Mouse (Mus musculus) limb, embryonic 13.5 days (tissue): Measurements from ENCODE around the gene Ncan. TPM values are rescaled to one million over a fixed set of nuclear protein-coding genes. Genes with fewer than 3 reads are reported as not detected.

Source experiments
- ATAC-seq: fragments of 200-750 bp; cut with Nextera tagmentation; 2 replicates; pipeline ENCODE4 v1.8.0; 2017; ENCODE audit warnings: low read depth, moderate number of reproducible peaks, moderate TSS enrichment; ENCODE audit not compliant: low FRiP score
- H3K27ac ChIP-seq: fragments of 300-500 bp; sonication (generic); 2 replicates; pipeline ENCODE4 v1.5.1; 2015; ENCODE audit warnings: inconsistent platforms, mild to moderate bottlenecking, moderate library complexity
- H3K27me3 ChIP-seq: fragments of 300-500 bp; sonication (generic); 2 replicates; pipeline ENCODE4 v1.6.1; 2015; ENCODE audit warnings: mild to moderate bottlenecking, inconsistent platforms
- H3K36me3 ChIP-seq: fragments of 300-500 bp; sonication (generic); 2 replicates; pipeline ENCODE4 v1.6.1; 2015; ENCODE audit warnings: inconsistent platforms, mild to moderate bottlenecking, moderate library complexity
- H3K4me1 ChIP-seq: fragments of 300-500 bp; sonication (generic); 2 replicates; pipeline ENCODE4 v1.6.1; 2015; ENCODE audit warnings: inconsistent platforms
- H3K4me2 ChIP-seq: fragments of 300-500 bp; sonication (generic); replicated peaks from 2 replicates; pipeline ENCODE4 v1.6.1; 2015; ENCODE audit warnings: inconsistent platforms, mild to moderate bottlenecking, moderate library complexity
- H3K4me3 ChIP-seq: fragments of 300-500 bp; sonication (generic); 2 replicates; pipeline ENCODE4 v1.5.1; 2015; ENCODE audit warnings: moderate library complexity, mild to moderate bottlenecking, inconsistent platforms
- H3K9ac ChIP-seq: fragments of 300-500 bp; sonication (generic); 2 replicates; pipeline ENCODE4 v1.6.1; 2015; ENCODE audit warnings: mild to moderate bottlenecking, inconsistent platforms
- H3K9me3 ChIP-seq: fragments of 300-500 bp; sonication (generic); 2 replicates; pipeline ENCODE4 v1.6.1; 2016; ENCODE audit warnings: inconsistent platforms
- WGBS: fragments of 180-500 bp; shearing (Covaris S2); methylation state at CpG from one replicate; pipeline ENCODE4 v1.1.7; 2015; 5-methylcytosine and 5-hydroxymethylcytosine counted together
- polyA plus RNA-seq: library from polyadenylated mRNA; unstranded; fragments of >200 nt; fragmentation: Nextera tagmentation; extraction: Ambion mirVana; gene quantifications from 2 replicates; pipeline ENCODE4 v1.2.1, GENCODE M21; 2015

The Ncan gene
- polyA plus RNA-seq, result 0.67 and 0.87 TPM in 2 replicates

- Histone ChIP-seq H3K4me3 (peak within 1 kb of the TSS; percentile 28), H3K4me1 (peaks cover 6% of the 10 kb centered on the region; the same call in 1 of the 2 replicates), H3K27ac (no peak within 1 kb of the TSS), H3K9ac (peak within 1 kb of the TSS; percentile 39; the same call in 1 of the 2 replicates), H3K36me3 (no peaks in the 10 kb centered on the region), H3K4me2 (peak within 1 kb of the TSS; percentile 63), H3K27me3 (peaks cover 78% of the 10 kb centered on the region), H3K9me3 (no peaks in the 10 kb centered on the region)
- ATAC-seq, result peak; percentile 45; the same call in 1 of the 2 replicates
- under 1% methylated on average over 19 of the region's 19 CpGs for WGBS
Observed at GRCm38 (mm10) chr8:70120667-70121066, at the start of gene Ncan. Ncan (minus strand) TSS chr8:70120873.

GRCm38 (mm10) chr8:70170116-70170515 is 49.4 kb upstream of the Ncan start:
- peaks cover 21% of the 10 kb centered on the region for H3K27me3 ChIP-seq
- no peak overlapping the region for H3K4me2 ChIP-seq
- H3K9me3 ChIP-seq, result no peaks in the 10 kb centered on the region
- WGBS, result 73% methylated on average over 3 of the region's 3 CpGs
- 0 out of 2 replicates have a peak, but pooled peaks cover 5% of the 10 kb centered on the region for H3K36me3 ChIP-seq
- no peak overlapping the region for H3K27ac ChIP-seq
- peaks cover 17% of the 10 kb centered on the region for H3K4me1 ChIP-seq
- no peak overlapping the region for H3K9ac ChIP-seq
- ATAC-seq, result no peak
- no peak overlapping the region for H3K4me3 ChIP-seq

GRCm38 (mm10) chr8:70166504-70167110 is 45.9 kb upstream of the Ncan start:
- Histone ChIP-seq H3K27ac (no peak overlapping the region), H3K4me1 (0 out of 2 replicates have a peak, but pooled peaks cover 4% of the 10 kb centered on the region), H3K27me3 (peaks cover 35% of the 10 kb centered on the region), H3K4me2 (peak overlapping the region; percentile 60), H3K4me3 (peak overlapping the region; percentile 26), H3K9me3 (no peaks in the 10 kb centered on the region), H3K9ac (peak overlapping the region; percentile 50), H3K36me3 (no peaks in the 10 kb centered on the region)
- 5% methylated on average over 21 of the region's 21 CpGs for WGBS
- ATAC-seq, result peak; percentile 84

GRCm38 (mm10) chr8:70163316-70163715 is 42.6 kb upstream of the Ncan start:
- H3K4me3 ChIP-seq, result no peak overlapping the region
- ATAC-seq, result no peak
- no peak overlapping the region for H3K27ac ChIP-seq
- H3K9me3 ChIP-seq, result no peaks in the 10 kb centered on the region; the same call in 1 of the 2 replicates
- no peaks in the 10 kb centered on the region for H3K36me3 ChIP-seq
- peaks cover 5% of the 10 kb centered on the region; the same call in 1 of the 2 replicates for H3K4me1 ChIP-seq
- WGBS, result 84% methylated on average over 3 of the region's 3 CpGs
- H3K4me2 ChIP-seq, result no peak overlapping the region
- peaks cover 35% of the 10 kb centered on the region for H3K27me3 ChIP-seq
- H3K9ac ChIP-seq, result no peak overlapping the region

- 66% methylated on average over 13 of the region's 13 CpGs for WGBS
- no peak overlapping the region for H3K27ac ChIP-seq
- H3K36me3 ChIP-seq, result no peaks in the 10 kb centered on the region
- no peak overlapping the region for H3K4me3 ChIP-seq
- peaks cover 8% of the 10 kb centered on the region; the same call in 1 of the 2 replicates for H3K4me1 ChIP-seq
- H3K4me2 ChIP-seq, result no peak overlapping the region
- no peaks in the 10 kb centered on the region; the same call in 1 of the 2 replicates for H3K9me3 ChIP-seq
- no peak for ATAC-seq
- H3K9ac ChIP-seq, result no peak overlapping the region
- peaks cover 18% of the 10 kb centered on the region for H3K27me3 ChIP-seq
Observed at GRCm38 (mm10) chr8:70160015-70160414, 39.3 kb upstream of the Ncan start.

GRCm38 (mm10) chr8:70159211-70159610 is 38.5 kb upstream of the Ncan start:
- 86% methylated on average over 4 of the region's 4 CpGs for WGBS

GRCm38 (mm10) chr8:70158069-70158853 is 37.6 kb upstream of the Ncan start:
- Histone ChIP-seq H3K27me3 (peaks cover 7% of the 10 kb centered on the region; the same call in 1 of the 2 replicates), H3K9ac (peak overlapping the region; percentile 62), H3K27ac (no peak overlapping the region; the same call in 1 of the 2 replicates), H3K4me2 (peak overlapping the region; percentile 77), H3K4me1 (peaks cover 8% of the 10 kb centered on the region; the same call in 1 of the 2 replicates), H3K4me3 (peak overlapping the region; percentile 53), H3K9me3 (no peaks in the 10 kb centered on the region; the same call in 1 of the 2 replicates), H3K36me3 (no peaks in the 10 kb centered on the region)
- peak; percentile 93 for ATAC-seq
- WGBS, result 12% methylated on average over 37 of the region's 40 CpGs

More at GRCm38 (mm10) chr8:70159211-70159610, 38.5 kb upstream of the Ncan start:
- Histone ChIP-seq H3K36me3 (no peaks in the 10 kb centered on the region), H3K4me1 (peaks cover 8% of the 10 kb centered on the region; the same call in 1 of the 2 replicates), H3K9me3 (no peaks in the 10 kb centered on the region; the same call in 1 of the 2 replicates), H3K4me3 (0 out of 2 replicates have a peak overlapping the region, but pooled peaks have one; percentile 53), H3K27ac (no peak overlapping the region), H3K9ac (no peak overlapping the region), H3K27me3 (peaks cover 12% of the 10 kb centered on the region), H3K4me2 (no peak overlapping the region)
- ATAC-seq, result no peak

GRCm38 (mm10) chr8:70157240-70157800 is 36.6 kb upstream of the Ncan start:
- H3K9ac ChIP-seq, result 0 out of 2 replicates have a peak overlapping the region, but pooled peaks have one; percentile 6
- no peaks in the 10 kb centered on the region; the same call in 1 of the 2 replicates for H3K9me3 ChIP-seq
- H3K4me1 ChIP-seq, result peaks cover 9% of the 10 kb centered on the region; the same call in 1 of the 2 replicates
- no peak for ATAC-seq
- 83% methylated on average over 1 of the region's 1 CpGs for WGBS
- H3K4me2 ChIP-seq, result no peak overlapping the region
- H3K27me3 ChIP-seq, result peaks cover 7% of the 10 kb centered on the region; the same call in 1 of the 2 replicates
- no peak overlapping the region for H3K27ac ChIP-seq
- no peak overlapping the region for H3K4me3 ChIP-seq
- H3K36me3 ChIP-seq, result no peaks in the 10 kb centered on the region

GRCm38 (mm10) chr8:70152537-70153257 is 32.0 kb upstream of the Ncan start:
- H3K9ac ChIP-seq, result 0 out of 2 replicates have a peak overlapping the region, but pooled peaks have one; percentile 19
- peaks cover 16% of the 10 kb centered on the region for H3K27me3 ChIP-seq

GRCm38 (mm10) chr8:70150158-70150557 is 29.5 kb upstream of the Ncan start:
- H3K9ac ChIP-seq, result 0 out of 2 replicates have a peak overlapping the region, but pooled peaks have one; percentile 10
- H3K4me2 ChIP-seq, result peak overlapping the region; percentile 35
- H3K27me3 ChIP-seq, result peaks cover 12% of the 10 kb centered on the region
- peaks cover 10% of the 10 kb centered on the region for H3K4me1 ChIP-seq
- H3K4me3 ChIP-seq, result peak overlapping the region; percentile 5; the same call in 1 of the 2 replicates
- H3K9me3 ChIP-seq, result no peaks in the 10 kb centered on the region
- peaks cover 21% of the 10 kb centered on the region for H3K36me3 ChIP-seq
- ATAC-seq, result peak; percentile 33; the same call in 1 of the 2 replicates
- no peak overlapping the region for H3K27ac ChIP-seq
- WGBS, result 16% methylated on average over 13 of the region's 13 CpGs

More at GRCm38 (mm10) chr8:70152537-70153257, 32.0 kb upstream of the Ncan start:
- ATAC-seq, result peak; percentile 95
- no peak overlapping the region for H3K27ac ChIP-seq
- 10% methylated on average over 18 of the region's 22 CpGs for WGBS
- no peaks in the 10 kb centered on the region for H3K36me3 ChIP-seq
- H3K4me1 ChIP-seq, result peaks cover 10% of the 10 kb centered on the region
- H3K9me3 ChIP-seq, result no peaks in the 10 kb centered on the region
- H3K4me3 ChIP-seq, result peak overlapping the region; percentile 10
- peak overlapping the region; percentile 47 for H3K4me2 ChIP-seq
